Mouse (Mus musculus): ENCODE data around the gene Hist1h2ae.
A peak's percentile ranks its signal among the peaks of the same experiment; 100 is the strongest.
"Not testable (repeated sequence)": the region's sequence is repeated elsewhere in the genome, so short reads cannot be mapped to it uniquely, and the experiment has no call there.

Hist1h2ae gene

DNA sequence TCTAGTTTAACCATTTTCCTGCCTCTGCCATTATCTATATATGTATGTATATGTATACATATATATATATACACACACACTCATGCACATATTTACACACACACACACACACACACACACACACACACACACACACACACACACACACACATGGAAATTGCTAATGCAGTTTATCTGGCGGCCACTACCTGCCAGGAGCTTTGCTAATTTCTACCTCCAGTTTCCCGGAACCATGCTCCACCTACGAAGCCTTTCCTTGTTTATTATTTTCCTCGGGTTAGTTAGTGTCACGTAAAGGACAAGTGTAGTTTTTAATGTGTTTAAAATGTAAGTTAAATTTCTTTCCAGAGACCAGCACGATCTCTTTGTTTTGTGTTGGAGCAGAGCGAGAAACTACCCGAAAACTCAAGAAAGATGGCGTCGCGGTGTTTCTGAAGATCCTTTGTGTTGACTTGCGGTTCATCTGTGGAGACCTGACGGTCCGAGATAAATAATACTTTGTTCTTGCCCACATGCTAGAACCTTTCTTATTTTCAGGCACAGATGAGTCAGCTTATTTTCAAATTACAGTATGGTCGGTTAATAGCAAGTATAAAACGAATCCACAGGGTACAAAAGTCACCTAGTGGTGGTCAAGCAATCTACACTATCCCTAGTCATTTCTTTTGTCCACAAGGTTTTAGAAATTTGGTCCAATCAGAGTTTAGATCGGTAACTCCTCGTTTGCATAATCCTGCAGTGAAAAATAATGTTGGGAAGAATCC is 8.1 kb downstream of the Hist1h2ae start:
- no peak for DNase-seq (ENCODE audit: low spot score in 2 of 2)

DNA sequence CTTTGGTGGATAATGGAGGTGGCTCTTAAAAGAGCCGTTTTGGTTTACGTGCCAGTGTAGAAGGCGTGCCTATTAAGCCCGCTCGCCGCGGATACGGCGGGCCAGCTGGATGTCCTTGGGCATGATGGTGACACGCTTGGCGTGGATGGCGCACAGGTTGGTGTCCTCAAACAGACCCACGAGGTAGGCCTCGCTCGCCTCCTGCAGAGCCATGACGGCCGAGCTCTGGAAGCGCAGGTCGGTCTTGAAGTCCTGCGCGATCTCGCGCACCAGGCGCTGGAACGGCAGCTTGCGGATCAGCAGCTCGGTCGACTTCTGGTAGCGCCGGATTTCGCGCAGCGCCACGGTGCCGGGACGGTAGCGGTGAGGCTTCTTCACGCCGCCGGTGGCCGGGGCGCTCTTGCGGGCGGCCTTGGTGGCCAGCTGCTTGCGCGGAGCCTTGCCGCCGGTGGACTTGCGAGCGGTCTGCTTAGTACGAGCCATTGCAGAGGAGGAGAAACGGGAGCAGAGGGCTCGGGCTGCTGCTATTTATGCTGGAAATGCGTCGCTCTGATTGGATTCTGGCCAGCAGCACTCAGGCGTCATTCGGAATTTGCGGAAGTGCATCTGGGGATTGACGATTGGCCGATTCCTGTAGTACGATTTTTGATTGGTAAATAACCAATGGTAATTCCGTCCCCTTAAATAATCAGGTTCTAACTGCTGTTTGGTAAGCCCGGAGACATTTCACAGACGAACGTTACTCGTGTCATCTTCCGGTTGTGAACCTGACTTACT is 8.9 kb downstream of the Hist1h2ae start, which contains the start of gene Hist1h3e:
Gene Hist1h3e, minus strand, starts transcription at position 487 of the 777 bp plus-strand sequence.
- DNase-seq (ENCODE audit: low spot score in 2 of 2) = peak; percentile 90 to 94

DNA sequence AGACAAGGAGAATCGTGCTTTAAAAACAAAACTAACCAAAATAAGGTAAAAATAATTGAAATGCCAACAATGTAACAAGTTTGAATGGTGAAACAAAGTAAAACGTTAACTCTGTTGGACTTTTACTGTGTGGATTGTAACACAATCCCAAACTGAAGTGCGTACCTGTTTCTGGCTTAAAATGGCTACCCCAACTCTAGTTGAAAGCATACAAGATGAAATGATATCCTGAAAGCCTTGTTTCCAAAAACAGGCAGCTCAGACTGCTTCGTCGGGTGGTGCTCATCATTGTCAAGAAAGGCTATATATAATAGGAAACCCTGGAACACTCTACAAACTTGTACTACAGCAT is 9.5 kb downstream of the Hist1h2ae start:
- DNase-seq (ENCODE audit: low spot score in 2 of 2) = not testable (repeated sequence)

DNA sequence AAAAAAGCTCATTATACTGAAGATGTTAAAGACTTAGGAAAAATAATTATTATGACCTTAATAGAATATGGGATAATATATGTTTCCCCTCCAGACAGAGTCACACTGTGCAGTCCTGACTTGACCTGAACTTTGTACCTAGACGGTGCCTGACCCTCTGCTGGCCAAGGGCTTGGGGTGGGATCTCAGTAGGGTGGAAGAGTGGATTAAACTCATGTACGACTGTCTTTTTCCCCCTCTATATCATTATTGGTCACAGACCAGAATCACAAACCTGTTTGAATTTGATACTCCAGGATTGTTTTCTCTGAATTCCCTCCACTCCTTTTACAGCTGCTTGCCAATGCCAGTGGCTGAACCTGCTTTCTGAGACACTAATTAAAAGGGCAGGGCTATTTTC is 10.3 kb downstream of the Hist1h2ae start:
- DNase-seq (ENCODE audit: low spot score in 2 of 2) = not testable (repeated sequence)

DNA sequence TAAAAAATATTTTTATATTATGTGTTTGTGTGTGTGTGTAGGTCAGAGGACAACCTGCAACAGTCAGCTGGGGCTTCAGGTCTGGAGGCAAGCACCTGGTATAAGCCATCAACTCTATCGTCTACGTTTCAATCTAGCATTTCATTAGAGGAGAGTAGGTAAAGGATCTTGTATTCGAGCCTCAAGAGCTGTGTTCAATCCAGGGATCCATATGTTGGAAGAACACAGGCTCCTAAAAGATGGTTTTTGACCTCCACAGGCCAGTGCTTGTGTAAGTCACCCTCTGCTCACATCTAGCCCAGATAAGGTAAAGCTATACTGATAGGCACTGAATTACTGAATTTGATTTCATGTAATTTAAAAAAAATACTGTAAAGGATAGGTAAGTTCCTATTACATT is 14.1 kb downstream of the Hist1h2ae start:
- no peak for DNase-seq (ENCODE audit: low spot score in 2 of 2)

DNA sequence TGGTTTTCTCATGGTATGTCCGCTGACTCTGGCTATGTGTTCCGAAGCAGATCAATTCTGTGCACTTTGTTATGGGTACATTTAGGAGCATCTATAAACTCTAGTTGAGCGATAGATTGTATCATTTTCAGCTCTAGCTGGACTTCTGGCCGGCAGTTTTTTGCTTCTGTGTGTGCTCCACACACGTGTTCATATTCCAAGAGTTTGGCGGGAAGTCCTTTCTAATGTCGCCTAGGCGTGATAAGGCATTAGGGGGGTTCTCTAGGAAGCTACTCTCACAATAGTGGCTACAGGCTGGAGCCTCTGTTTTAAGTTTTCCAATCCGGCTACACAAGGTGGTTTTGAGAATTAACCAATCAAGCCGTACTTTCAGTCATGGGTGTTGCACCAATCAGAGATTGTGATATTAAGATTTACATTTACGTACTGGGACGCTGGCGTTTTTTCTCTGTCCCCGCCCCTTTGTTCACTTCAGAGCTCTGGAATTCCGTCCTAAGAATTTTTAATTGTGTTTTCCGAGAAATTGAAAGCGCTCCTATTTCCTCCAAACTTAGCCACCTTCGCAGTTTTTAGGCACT is 15.1 kb downstream of the Hist1h2ae start:
- peak; percentile 49 to 56 for DNase-seq (ENCODE audit: low spot score in 2 of 2)

DNA sequence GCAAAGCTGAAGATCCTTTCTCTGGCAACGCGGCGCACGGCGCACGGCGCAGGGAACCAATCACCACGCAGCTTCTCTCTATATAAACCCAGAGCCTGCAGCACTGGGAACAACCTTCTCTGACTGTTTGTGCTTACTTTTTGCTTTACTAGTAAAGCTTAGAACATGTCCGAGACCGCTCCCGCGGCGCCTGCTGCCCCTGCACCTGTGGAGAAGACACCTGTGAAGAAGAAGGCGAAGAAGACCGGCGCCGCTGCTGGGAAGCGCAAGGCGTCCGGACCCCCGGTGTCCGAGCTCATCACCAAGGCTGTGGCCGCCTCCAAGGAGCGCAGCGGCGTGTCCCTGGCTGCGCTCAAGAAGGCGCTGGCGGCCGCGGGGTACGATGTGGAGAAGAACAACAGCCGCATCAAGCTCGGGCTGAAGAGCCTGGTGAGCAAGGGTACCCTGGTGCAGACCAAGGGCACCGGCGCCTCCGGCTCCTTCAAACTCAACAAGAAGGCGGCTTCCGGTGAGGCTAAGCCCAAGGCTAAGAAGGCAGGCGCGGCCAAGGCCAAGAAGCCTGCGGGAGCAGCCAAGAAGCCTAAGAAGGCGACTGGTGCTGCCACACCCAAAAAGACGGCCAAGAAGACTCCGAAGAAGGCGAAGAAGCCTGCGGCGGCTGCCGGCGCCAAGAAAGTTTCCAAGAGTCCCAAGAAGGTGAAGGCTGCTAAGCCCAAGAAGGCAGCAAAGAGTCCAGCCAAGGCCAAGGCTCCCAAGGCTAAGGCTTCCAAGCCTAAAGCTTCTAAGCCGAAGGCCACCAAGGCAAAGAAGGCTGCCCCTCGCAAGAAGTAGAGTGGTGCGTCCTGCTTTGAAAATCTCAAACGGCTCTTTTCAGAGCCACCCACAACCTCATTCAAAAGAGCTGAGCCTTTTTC is 15.8 kb downstream of the Hist1h2ae start:
- DNase-seq (ENCODE audit: low spot score in 2 of 2) = peak; percentile 69 to 79

DNA sequence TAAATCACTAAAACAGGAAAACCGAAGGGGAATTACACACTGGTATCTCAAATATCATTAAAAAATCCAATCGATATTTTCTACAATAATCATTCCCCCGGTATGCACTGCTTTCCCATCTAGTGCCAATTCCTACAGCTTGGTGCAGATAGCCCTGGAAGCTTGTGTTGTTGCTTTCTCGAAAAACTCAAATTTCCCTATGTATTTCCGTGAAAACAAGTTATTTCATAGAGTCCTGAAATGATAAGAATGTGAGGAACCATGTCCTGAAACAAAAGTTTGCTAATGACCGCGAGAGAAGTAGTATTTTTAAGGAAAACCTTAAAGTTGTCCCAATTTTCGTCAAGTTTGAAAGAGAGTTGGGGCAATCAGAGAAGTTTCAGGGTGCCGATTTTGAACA is 16.6 kb downstream of the Hist1h2ae start:
- DNase-seq (ENCODE audit: low spot score in 2 of 2) = no peak

DNA sequence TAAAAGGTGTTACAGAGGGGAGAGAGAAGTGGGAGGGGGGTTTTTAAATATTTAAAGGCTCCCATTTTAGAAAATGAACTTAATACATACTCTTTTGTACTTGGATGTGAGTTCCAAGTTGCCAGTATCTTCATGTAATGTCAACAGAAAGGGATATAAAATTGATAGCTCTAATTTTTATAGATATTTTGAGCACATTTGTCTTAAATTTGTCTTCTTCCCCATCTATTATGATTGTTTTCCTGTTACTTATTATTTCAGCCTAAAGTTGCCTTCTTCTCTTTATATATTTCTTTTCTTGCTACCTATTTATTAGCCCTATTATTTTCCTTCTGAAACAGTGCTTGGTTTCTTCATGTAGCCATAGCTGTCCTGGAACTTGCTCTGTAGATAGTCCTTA is 18.1 kb downstream of the Hist1h2ae start, which contains the start of gene Hist1h1d:
Gene Hist1h1d, plus strand, starts transcription at position 301 of the 400 bp plus-strand sequence.
- DNase-seq (ENCODE audit: low spot score in 2 of 2) = no peak

DNA sequence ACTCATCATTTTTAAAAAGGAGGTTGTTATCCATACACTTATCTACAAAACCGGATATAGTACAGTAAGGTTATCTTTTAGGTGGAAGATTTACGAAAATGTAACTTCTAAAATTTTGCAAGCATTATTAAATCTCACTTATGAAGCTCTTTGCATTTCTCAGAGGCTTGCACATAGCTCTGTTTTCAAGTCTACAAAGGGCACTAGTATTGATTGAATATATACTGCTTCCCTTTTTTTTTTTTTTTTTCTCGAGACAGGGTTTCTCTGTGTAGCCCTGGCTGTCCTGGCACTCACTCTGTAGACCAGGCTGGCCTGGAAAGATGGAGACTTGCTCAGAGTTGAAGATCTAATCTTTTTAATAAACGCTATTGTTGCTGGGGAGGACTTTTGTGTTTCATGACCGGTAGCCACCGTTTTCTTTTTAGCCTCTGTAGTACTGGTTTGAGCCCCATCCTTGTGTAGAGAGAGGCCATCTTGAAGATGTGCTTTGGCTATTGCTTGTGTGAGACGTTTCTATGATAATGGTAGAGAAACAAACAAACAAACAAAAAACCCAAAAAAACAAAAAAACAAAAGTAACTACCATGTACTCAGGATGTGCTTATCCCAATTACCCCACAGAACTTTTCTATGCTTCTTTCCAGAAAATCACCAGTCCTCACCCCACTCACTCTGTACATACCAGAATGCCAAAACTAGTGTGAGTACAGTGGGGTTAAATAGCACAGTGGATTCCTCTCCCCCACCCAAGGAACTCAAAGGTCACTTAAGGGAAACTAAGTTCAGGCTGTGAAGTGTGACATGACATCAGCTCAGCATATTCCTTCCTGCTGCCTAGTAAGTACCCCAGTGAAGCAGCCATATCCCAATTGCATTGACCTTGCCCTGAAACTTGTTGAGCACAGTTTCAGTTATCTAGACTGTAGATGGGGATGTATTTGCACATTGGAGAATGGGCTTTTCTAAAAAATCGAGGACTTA is 18.8 kb downstream of the Hist1h2ae start:
- DNase-seq (ENCODE audit: low spot score in 2 of 2) = no peak

DNA sequence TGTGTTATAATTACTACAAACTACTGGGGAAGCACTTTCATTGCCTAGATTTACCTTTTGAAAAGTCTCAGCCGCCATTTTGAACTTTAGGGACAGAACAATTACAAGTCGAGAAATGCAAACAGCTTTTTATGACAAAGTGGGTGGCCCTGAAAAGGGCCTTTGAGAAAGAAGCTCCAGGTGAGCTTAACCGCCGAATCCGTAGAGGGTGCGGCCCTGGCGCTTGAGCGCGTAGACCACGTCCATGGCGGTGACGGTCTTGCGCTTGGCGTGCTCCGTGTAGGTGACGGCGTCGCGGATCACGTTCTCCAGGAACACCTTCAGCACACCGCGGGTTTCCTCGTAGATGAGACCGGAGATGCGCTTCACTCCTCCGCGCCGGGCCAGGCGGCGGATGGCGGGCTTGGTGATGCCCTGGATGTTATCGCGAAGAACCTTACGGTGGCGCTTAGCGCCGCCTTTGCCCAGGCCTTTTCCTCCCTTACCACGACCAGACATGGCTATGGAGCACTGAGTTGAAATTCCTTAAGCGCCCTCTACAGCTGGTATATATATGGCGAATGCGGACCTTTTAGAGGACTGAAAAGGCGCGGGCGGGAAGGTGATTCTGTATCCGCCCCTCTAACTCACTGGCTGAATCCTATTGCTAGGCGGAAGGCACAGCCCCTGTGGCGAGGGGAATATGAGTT is 19.7 kb downstream of the Hist1h2ae start, which contains the start of gene Hist1h4f:
Gene Hist1h4f, minus strand, starts transcription at position 503 of the 689 bp plus-strand sequence.
- peak; percentile 84 for DNase-seq (ENCODE audit: low spot score in 2 of 2)

DNA sequence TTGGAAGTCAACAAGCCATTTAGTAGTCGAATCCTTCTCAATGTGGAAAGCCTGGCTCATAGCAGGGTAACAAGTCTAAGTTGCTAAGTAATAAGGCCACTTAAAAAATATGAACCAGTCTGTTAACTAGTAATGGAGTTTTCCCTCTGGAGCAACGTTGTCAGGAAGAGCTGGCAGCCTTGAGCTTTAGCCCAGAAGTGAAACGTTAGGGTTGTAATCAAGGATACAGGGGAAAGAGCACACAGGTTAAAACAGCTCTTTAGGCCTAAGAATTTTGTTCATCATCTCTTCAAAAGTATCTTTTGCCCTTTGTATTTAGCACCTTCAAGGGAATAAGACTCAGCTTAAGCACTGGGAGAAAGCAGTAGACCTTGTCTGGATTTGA is 20.3 kb downstream of the Hist1h2ae start:
- DNase-seq (ENCODE audit: low spot score in 2 of 2) = no peak

DNA sequence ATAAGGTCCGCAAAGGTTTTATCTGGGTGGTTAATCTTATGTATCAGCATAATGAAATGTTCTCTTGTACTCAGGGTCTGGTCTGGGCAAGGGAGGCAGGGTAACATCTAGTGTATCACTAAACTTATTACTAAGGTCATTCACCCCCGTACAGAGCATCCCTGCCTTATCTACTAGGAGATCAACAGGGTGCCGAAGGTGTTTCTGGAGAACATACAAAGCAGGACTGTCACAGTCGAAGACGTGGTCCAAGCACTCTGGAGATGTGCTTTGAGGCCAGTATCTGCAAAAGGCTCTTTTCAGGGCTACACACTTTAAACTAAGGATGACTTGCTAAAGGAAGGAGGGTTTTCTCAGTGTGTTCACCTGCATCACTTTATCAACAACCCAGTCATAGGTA is 24.3 kb downstream of the Hist1h2ae start:
- no peak for DNase-seq (ENCODE audit: low spot score in 2 of 2)

DNA sequence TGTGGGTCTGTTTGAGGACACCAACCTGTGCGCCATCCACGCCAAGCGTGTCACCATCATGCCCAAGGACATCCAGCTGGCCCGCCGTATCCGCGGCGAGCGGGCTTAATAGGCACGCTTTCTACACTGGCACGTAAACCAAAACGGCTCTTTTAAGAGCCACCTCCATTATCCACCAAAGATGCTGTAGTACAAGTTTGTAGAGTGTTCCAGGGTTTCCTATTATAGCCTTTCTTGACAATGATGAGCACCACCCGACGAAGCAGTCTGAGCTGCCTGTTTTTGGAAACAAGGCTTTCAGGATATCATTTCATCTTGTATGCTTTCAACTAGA is 26.3 kb downstream of the Hist1h2ae start:
- DNase-seq (ENCODE audit: low spot score in 2 of 2) = not testable (repeated sequence)

DNA sequence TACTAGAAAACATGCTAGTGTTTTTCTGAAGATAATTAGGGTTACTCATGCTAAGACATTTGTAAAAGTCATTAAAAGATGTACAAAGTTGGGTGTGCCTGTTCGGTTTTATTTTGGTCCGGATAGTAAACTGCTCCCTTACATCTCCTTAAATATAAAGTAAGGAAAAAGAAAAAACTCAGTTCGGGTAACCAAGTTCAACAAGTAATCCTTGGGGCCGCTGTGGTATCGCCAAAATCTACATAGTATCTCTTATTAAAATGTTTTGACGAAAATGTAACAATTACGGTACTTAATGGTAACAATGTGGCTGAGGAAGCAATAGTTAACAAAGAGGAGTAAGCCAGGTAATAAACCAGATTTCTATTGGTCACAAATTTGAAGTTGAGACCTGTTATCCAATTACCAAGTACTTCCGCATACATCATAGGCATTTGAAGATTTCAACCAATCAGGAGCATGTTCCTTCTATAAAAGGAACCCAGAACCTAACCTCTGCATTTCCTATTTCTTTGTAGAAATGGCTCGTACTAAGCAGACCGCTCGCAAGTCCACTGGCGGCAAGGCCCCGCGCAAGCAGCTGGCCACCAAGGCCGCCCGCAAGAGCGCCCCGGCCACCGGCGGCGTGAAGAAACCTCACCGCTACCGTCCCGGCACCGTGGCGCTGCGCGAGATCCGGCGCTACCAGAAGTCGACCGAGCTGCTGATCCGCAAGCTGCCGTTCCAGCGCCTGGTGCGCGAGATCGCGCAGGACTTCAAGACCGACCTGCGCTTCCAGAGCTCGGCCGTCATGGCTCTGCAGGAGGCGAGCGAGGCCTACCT is 26.8 kb downstream of the Hist1h2ae start, which contains the start of gene Hist1h3f:
Gene Hist1h3f, plus strand, starts transcription at position 88 of the 822 bp plus-strand sequence.
- DNase-seq (ENCODE audit: low spot score in 2 of 2) = peak; percentile 61 to 63

DNA sequence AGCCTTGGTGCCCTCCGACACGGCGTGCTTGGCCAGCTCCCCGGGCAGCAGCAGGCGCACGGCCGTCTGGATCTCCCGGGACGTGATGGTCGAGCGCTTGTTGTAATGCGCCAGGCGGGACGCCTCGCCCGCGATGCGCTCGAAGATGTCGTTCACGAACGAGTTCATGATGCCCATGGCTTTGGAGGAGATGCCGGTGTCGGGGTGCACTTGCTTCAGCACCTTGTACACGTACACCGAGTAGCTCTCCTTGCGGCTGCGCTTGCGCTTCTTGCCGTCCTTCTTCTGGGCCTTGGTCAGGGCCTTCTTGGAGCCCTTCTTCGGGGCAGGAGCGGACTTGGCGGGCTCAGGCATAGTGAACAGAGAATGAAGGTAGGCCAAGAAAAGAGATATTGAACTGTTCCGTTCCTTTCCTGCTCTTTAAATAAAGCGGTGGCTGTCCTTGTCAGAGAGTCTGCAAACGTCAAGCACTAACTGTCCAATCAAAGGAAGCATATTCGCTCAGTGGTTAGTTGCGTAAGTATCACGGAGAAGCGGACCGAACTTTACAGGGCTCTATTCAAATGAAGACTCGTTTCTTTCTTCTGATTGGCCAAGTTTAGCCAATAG is 27.9 kb downstream of the Hist1h2ae start, which contains the start of gene Hist1h2bh:
Gene Hist1h2bh, minus strand, starts transcription at position 394 of the 609 bp plus-strand sequence.
- peak; percentile 45 to 57 for DNase-seq (ENCODE audit: low spot score in 2 of 2)

DNA sequence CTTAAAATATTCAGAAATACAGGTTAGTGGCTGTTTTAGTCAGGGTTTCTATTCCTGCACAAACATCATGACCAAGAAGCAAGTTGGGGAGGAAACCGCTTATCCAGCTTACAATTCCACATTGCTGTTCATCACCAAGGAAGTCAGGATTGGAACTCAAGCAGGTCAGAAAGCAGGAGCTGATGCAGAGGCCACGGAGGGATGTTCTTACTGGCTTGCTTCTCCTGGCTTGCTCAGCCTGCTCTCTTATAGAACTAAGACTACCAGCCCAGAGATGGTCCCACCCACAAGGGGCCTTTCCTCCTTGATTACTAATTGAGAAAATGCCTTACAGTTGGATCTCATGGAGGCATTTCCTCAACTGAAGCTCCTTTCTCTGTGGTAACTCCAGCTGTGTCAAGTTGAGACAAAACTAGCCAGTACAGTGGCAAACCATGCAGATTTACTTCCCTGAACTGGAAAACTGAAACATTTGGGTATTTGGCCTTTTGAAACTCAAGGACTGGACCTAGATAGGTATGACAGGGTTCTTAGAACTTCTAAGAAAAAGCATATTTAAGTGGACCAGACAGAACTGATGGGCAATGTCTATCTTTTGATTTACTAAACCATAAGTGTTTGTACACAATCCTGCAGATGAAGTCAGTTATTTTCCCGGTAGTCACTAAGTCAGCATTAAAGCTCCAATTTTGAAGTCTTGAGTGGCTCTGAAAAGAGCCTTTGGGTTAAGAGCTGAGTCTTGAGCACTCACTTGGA is 28.6 kb downstream of the Hist1h2ae start:
- not testable (repeated sequence) for DNase-seq (ENCODE audit: low spot score in 2 of 2)

Measured in urinary bladder, postnatal 36 days (tissue).